Mouse (Mus musculus) heart, embryonic 14.5 days (tissue): Measurements from ENCODE around the gene Tsga10. TPM values are rescaled to one million over a fixed set of nuclear protein-coding genes. Genes with fewer than 3 reads are reported as not detected.

ENCODE experiments used
- ATAC-seq: fragments of 200-750 bp; cut with Nextera tagmentation; 2 replicates; pipeline ENCODE4 v1.8.0; 2017; ENCODE audit warnings: low read depth, moderate TSS enrichment; ENCODE audit not compliant: insufficient number of reproducible peaks, insufficient read depth, low FRiP score
- H3K27ac ChIP-seq, 2 experiments: fragments of 200-500 bp in 1 of 2; fragments of 300-500 bp in 1 of 2; sonication (generic) in 1 of 2; replicated peaks in 1 of 2; 2 replicates each; pipeline ENCODE4 v1.5.1; 2012 to 2014; ENCODE audit warnings: low read depth in 2 of 2, low read length in 2 of 2, control low read depth in 1 of 2, mild to moderate bottlenecking in 1 of 2, mixed read lengths in 1 of 2; ENCODE audit not compliant: control insufficient read depth in 1 of 2, insufficient read depth in 1 of 2
- H3K27me3 ChIP-seq: fragments of 300-500 bp; sonication (generic); 2 replicates; pipeline ENCODE4 v1.6.1; 2014; ENCODE audit warnings: mild to moderate bottlenecking, low read length, control low read depth; ENCODE audit not compliant: control insufficient read depth, insufficient read depth
- H3K36me3 ChIP-seq: fragments of 300-500 bp; sonication (generic); 2 replicates; pipeline ENCODE4 v1.6.1; 2014; ENCODE audit warnings: mild to moderate bottlenecking, control low read depth, low read length, mixed read lengths; ENCODE audit not compliant: control insufficient read depth, insufficient read depth
- H3K4me1 ChIP-seq, 2 experiments: fragments of 200-500 bp in 1 of 2; fragments of 300-500 bp in 1 of 2; sonication (generic) in 1 of 2; 2 replicates each; pipeline ENCODE4 v1.6.1; 2012 to 2014; ENCODE audit warnings: low read length in 2 of 2, control low read depth in 1 of 2, mixed read lengths in 1 of 2; ENCODE audit not compliant: control insufficient read depth in 2 of 2, insufficient read depth in 2 of 2
- H3K4me2 ChIP-seq: fragments of 300-500 bp; sonication (generic); 2 replicates; pipeline ENCODE4 v1.6.1; 2014; ENCODE audit warnings: mild to moderate bottlenecking, low read length
- H3K4me3 ChIP-seq, 2 experiments: fragments of 200-500 bp in 1 of 2; fragments of 300-500 bp in 1 of 2; sonication (generic) in 1 of 2; 2 replicates each; pipeline ENCODE4 v1.5.1; 2012 to 2014; ENCODE audit warnings: low read length in 2 of 2, mild to moderate bottlenecking in 2 of 2, control low read depth in 1 of 2, low read depth in 1 of 2, moderate library complexity in 1 of 2; ENCODE audit not compliant: control insufficient read depth in 1 of 2, insufficient read depth in 1 of 2
- H3K9ac ChIP-seq: fragments of 300-500 bp; sonication (generic); 2 replicates; pipeline ENCODE4 v1.6.1; 2014; ENCODE audit warnings: mild to moderate bottlenecking, low read length
- H3K9me3 ChIP-seq: fragments of 300-500 bp; sonication (generic); 2 replicates; pipeline ENCODE4 v1.6.1; 2016; ENCODE audit warnings: low read length, control low read depth; ENCODE audit not compliant: control insufficient read depth
- WGBS: fragments of 180-500 bp; shearing (Covaris S2); extraction: QIAGEN DNeasy Blood & Tissue Kit; methylation state at CpG from one replicate; pipeline ENCODE4 v1.1.7; 2014; 5-methylcytosine and 5-hydroxymethylcytosine counted together
- polyA plus RNA-seq: library from polyadenylated mRNA; unstranded; fragments of >200 nt; fragmentation: Nextera tagmentation; extraction: Ambion mirVana; gene quantifications from 2 replicates; pipeline ENCODE4 v1.2.1, GENCODE M21; 2014

The Tsga10 gene
- polyA plus RNA-seq, 1 experiment from 2014 or later, result 4.2 TPM

GRCm38 (mm10) chr1:37759407-37759806 is 106.8 kb downstream of the Tsga10 start:
- Histone ChIP-seq H3K4me1 (no peaks in the 10 kb centered on the region), H3K9me3 (no peaks in the 10 kb centered on the region), H3K27ac (no peak overlapping the region), H3K4me3 (no peak overlapping the region), H3K27me3 (no peaks in the 10 kb centered on the region), H3K36me3 (no peaks in the 10 kb centered on the region), H3K9ac (no peak overlapping the region), H3K4me2 (no peak overlapping the region)
- ATAC-seq, result no peak

- no peaks in the 10 kb centered on the region for H3K9me3 ChIP-seq
- no peaks in the 10 kb centered on the region for H3K27me3 ChIP-seq
- no peak overlapping the region for H3K9ac ChIP-seq
- no peak overlapping the region for H3K4me3 ChIP-seq
- no peaks in the 10 kb centered on the region for H3K36me3 ChIP-seq
- H3K4me2 ChIP-seq, result no peak overlapping the region
- ATAC-seq, result no peak
- 67% methylated on average over 9 of the region's 9 CpGs for WGBS
- no peak overlapping the region for H3K27ac ChIP-seq
- no peaks in the 10 kb centered on the region for H3K4me1 ChIP-seq
These were observed 121.5 kb downstream of the Tsga10 start for GRCm38 (mm10) chr1:37744650-37745259.

GRCm38 (mm10) chr1:37742602-37743270 is 123.5 kb downstream of the Tsga10 start:
- H3K4me3 ChIP-seq, result no peak overlapping the region
- H3K9ac ChIP-seq, result no peak overlapping the region
- no peak overlapping the region for H3K4me2 ChIP-seq
- no peaks in the 10 kb centered on the region for H3K27me3 ChIP-seq
- H3K4me1 ChIP-seq, result no peaks in the 10 kb centered on the region
- H3K9me3 ChIP-seq, result no peaks in the 10 kb centered on the region
- no peak for ATAC-seq
- WGBS, result 71% methylated on average over 14 of the region's 14 CpGs
- H3K27ac ChIP-seq, result no peak overlapping the region
- H3K36me3 ChIP-seq, result no peaks in the 10 kb centered on the region

- Histone ChIP-seq H3K9me3 (no peaks in the 10 kb centered on the region), H3K4me3 (no peak overlapping the region), H3K4me2 (no peak overlapping the region), H3K36me3 (no peaks in the 10 kb centered on the region), H3K4me1 (no peaks in the 10 kb centered on the region), H3K9ac (no peak overlapping the region), H3K27me3 (no peaks in the 10 kb centered on the region), H3K27ac (no peak overlapping the region)
- whole genome bisulfite sequencing, result 90% methylated on average over 11 of the region's 11 CpGs
- ATAC-seq, result no peak
These were observed 124.1 kb downstream of the Tsga10 start for GRCm38 (mm10) chr1:37742126-37742525.

GRCm38 (mm10) chr1:37740161-37740802 is 125.9 kb downstream of the Tsga10 start:
- H3K4me3 ChIP-seq, result no peak overlapping the region
- no peak for ATAC-seq
- WGBS, result 53% methylated on average over 8 of the region's 8 CpGs

GRCm38 (mm10) chr1:37738895-37739294 is 127.3 kb downstream of the Tsga10 start:
- no peak overlapping the region for H3K4me3 ChIP-seq
- H3K36me3 ChIP-seq, result no peaks in the 10 kb centered on the region
- no peak overlapping the region for H3K9ac ChIP-seq
- H3K4me1 ChIP-seq, result no peaks in the 10 kb centered on the region
- H3K27ac ChIP-seq, result no peak overlapping the region
- H3K27me3 ChIP-seq, result no peaks in the 10 kb centered on the region
- H3K4me2 ChIP-seq, result no peak overlapping the region
- H3K9me3 ChIP-seq, result no peaks in the 10 kb centered on the region
- WGBS, result 58% methylated on average over 2 of the region's 2 CpGs
- ATAC-seq, result no peak

More at GRCm38 (mm10) chr1:37740161-37740802, 125.9 kb downstream of the Tsga10 start:
- H3K9ac ChIP-seq, result no peak overlapping the region
- no peak overlapping the region for H3K27ac ChIP-seq
- no peaks in the 10 kb centered on the region for H3K36me3 ChIP-seq
- H3K4me2 ChIP-seq, result no peak overlapping the region
- no peaks in the 10 kb centered on the region for H3K27me3 ChIP-seq
- H3K4me1 ChIP-seq, result no peaks in the 10 kb centered on the region
- H3K9me3 ChIP-seq, result no peaks in the 10 kb centered on the region

- no peak overlapping the region for H3K27ac ChIP-seq
- no peaks in the 10 kb centered on the region for H3K4me1 ChIP-seq
- no peaks in the 10 kb centered on the region for H3K9me3 ChIP-seq
- H3K9ac ChIP-seq, result no peak overlapping the region
- WGBS, result 70% methylated on average over 4 of the region's 4 CpGs
- H3K36me3 ChIP-seq, result no peaks in the 10 kb centered on the region
- no peak overlapping the region for H3K4me2 ChIP-seq
- no peaks in the 10 kb centered on the region for H3K27me3 ChIP-seq
- H3K4me3 ChIP-seq, result no peak overlapping the region
- no peak for ATAC-seq
These were observed 129.2 kb downstream of the Tsga10 start for GRCm38 (mm10) chr1:37737045-37737444.
